Mouse (Mus musculus): ENCODE results near the gene Rhbdf2. TPM values are rescaled to one million over a fixed set of nuclear protein-coding genes. Genes with fewer than 3 reads are reported as not detected.
A peak's percentile ranks its signal among the peaks of the same experiment; 100 is the strongest.

Gene Rhbdf2
- polyA plus RNA-seq, 1 experiment from 2014 or later: 7.2 TPM

DNA sequence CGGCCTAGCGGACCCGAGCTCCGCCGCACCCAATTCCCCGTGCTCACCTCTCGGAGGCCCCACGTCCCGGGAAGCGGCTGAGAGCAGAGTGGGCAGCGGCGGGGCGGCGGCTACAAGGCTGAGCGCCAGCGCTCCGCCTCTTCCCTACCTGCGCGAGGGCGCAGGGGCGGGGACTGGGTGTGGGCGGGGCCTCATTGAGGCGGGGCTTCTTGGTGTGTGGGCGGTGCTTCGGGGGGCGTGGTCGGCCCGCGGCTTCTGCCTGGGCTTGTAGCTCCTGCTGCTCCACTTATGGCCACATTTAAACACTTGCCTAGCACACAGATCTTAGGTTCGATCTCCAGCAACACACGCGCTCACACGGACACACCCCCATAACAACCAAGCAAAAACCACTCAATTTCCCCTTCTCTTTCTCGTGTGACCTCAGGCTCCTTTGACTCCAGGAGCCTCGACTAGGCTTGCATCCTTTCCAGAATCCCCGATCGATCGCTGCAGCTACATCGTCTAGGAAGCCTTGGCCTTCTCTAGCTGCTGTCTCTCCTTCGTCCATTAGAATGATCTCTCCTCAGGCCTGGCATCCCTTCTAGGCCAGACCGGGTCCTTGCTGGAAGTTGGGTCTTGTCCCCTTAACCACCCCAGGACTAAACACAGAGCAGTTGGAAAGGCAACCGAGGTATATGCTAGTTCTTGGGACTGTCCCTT, 2.5 kb downstream of the Rhbdf2 start:
- Histone ChIP-seq H3K9me3 (replicated peaks) (no peaks in the 10 kb centered on the region), H3K27ac (replicated peaks) (peak overlapping the region; percentile 93), H3K9ac (peak overlapping the region; percentile 93), H3K4me2 (peak overlapping the region; percentile 93), H3K4me1 (replicated peaks) (peaks cover 94% of the 10 kb centered on the region), H3K36me3 (replicated peaks) (no peaks in the 10 kb centered on the region), H3K27me3 (no peaks in the 10 kb centered on the region), H3K4me3 (replicated peaks) (peak overlapping the region; percentile 88)
- 10% methylated on average over 39 of the region's 42 CpGs for WGBS (ENCODE audit: insufficient replicate concordance)
- ATAC-seq (ENCODE audit: insufficient read depth): peak; percentile 70

DNA sequence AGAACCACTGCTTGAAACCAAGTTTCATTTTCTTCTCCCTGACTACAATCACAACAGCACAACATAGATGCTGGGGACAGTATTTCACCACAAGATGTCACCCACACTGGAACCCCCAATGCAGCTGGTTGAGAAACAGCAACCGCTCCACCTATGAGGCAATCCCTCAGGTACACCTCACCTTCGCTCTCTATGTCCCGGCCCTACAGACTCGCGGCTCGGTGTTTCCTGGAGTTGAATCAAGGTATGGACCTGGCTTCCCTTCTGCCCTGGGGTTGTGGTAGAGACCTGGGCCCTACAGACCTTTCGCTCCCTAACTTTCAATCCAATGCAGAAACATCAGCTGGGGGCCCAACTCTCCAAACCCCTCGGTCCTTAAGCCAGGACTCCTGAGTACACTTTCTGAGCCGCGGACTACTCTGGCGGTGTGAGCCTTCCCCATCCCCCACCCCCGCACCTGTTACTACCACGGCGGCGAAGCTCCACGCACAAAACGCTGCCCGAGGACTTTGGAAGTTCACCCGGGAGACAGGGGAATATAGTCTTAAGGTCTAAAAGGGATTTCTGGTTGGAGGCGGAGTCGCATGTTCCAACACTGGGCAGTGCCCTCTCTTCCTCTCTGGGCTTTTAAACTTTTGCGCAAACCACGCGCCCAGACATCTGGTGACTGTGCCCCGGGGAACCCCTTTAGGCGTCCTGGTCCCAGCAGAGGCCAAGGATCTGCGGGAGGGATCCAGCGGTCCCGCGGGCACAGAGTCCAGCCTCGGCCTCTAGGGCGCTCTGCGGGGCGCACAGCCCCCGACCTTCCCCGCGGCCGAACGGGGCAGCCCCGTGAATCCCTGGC, 3.3 kb downstream of the Rhbdf2 start:
- Histone ChIP-seq H3K27me3 (no peaks in the 10 kb centered on the region), H3K4me2 (peak overlapping the region; percentile 93), H3K27ac (replicated peaks) (peak overlapping the region; percentile 93), H3K9me3 (replicated peaks) (no peaks in the 10 kb centered on the region), H3K4me1 (replicated peaks) (peaks cover 97% of the 10 kb centered on the region), H3K36me3 (replicated peaks) (no peaks in the 10 kb centered on the region), H3K4me3 (replicated peaks) (peak overlapping the region; percentile 88), H3K9ac (peak overlapping the region; percentile 93)
- ATAC-seq (ENCODE audit: insufficient read depth): peak; percentile 13
- 3% methylated on average over 40 of the region's 40 CpGs for WGBS (ENCODE audit: insufficient replicate concordance)

DNA sequence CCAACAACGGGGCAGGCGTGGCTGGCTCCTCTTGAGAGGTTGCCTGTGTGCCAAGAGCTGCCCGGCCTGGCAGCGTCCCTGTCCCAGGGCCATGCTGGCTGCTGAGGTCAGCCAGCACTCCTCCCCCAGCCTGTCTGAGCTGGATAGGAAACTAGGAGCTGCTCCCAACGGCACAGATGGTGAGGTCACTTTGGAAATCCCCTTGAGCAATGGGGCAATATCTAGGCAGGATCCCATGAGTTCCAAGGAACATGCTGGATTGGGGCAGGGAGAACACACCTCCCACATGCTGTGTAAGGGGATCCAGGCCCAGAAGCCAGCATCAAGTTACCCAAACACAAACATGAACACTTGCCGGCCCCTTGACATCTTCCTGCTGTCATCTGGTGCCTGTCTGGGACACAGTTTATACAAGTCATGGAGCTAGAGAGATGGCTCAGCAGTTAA, 5.5 kb downstream of the Rhbdf2 start:
- H3K4me2 ChIP-seq: peak overlapping the region; percentile 93
- 50% methylated on average over 6 of the region's 6 CpGs for WGBS (ENCODE audit: insufficient replicate concordance)
- peak overlapping the region; percentile 93 for H3K9ac ChIP-seq
- no peak for ATAC-seq (ENCODE audit: insufficient read depth)
- H3K27me3 ChIP-seq: no peaks in the 10 kb centered on the region
- H3K27ac ChIP-seq (replicated peaks): peak overlapping the region; percentile 93
- H3K36me3 ChIP-seq (replicated peaks): no peaks in the 10 kb centered on the region
- H3K4me1 ChIP-seq (replicated peaks): peaks cover 99% of the 10 kb centered on the region
- H3K4me3 ChIP-seq (replicated peaks): peak overlapping the region; percentile 88
- no peaks in the 10 kb centered on the region for H3K9me3 ChIP-seq (replicated peaks)

DNA sequence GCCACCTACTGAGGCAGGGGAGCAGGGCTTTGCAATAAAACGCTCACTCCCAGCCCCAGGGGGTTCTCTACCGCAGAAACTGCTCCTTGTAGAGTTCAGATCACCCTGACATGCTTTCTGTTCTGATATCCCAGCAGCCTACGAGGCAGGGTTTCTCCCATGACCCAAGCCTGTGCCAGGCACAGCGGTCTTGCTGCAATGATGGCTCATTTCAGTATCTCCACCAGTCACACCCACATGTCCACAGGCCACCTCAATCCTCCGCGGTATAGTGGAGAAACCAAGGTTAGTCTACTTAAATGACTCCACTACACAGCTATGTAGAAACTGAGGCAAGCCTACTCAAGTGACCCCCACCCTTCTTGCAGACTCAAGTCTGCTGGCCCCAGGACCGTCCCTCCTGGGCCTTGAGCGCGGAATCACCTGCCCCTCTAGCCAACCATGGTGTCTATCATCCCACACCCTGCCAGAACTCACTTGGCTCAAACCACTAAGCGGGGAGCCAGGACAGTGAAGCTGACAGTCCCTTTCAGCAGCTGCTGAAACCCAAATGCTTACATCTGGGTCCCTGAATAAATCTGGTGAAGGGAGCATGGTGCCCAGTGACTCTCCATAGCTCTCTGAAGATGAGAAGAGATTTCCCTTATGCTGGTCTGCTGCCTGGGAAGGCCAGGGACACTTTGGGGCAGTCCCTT, 6.1 kb downstream of the Rhbdf2 start:
- Histone ChIP-seq H3K9me3 (replicated peaks) (no peaks in the 10 kb centered on the region), H3K27ac (replicated peaks) (peak overlapping the region; percentile 93), H3K36me3 (replicated peaks) (no peaks in the 10 kb centered on the region), H3K9ac (peak overlapping the region; percentile 93), H3K27me3 (no peaks in the 10 kb centered on the region), H3K4me1 (replicated peaks) (peaks cover 99% of the 10 kb centered on the region), H3K4me3 (replicated peaks) (peak overlapping the region; percentile 88), H3K4me2 (peak overlapping the region; percentile 93)
- peak; percentile 53 for ATAC-seq (ENCODE audit: insufficient read depth)
- 48% methylated on average over 10 of the region's 10 CpGs for WGBS (ENCODE audit: insufficient replicate concordance)

DNA sequence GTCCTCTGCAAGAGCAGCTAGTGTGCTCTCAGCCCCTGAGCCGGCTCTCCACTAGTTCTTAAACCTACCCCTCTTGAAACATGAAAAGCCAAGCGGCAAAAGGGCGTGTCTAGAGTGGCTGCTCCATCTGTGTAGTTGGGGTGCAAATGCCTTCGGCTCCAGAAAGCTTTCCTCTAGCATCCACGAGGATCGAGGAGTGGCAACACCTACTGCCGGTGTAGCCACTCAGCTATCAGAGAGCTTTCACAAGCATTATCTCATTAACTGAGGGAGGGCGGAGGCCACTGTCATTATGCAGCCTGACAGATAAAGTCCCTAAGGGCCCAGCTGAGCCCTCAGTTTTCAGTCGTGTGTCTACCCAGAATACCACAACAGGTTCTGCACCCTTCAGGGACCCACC, 6.7 kb downstream of the Rhbdf2 start:
- WGBS (ENCODE audit: insufficient replicate concordance): 15% methylated on average over 9 of the region's 9 CpGs
- Histone ChIP-seq H3K9me3 (replicated peaks) (no peaks in the 10 kb centered on the region), H3K9ac (peak overlapping the region; percentile 93), H3K4me3 (replicated peaks) (peak overlapping the region; percentile 88), H3K4me1 (replicated peaks) (peaks cover 99% of the 10 kb centered on the region), H3K27ac (replicated peaks) (peak overlapping the region; percentile 93), H3K36me3 (replicated peaks) (no peaks in the 10 kb centered on the region), H3K27me3 (no peaks in the 10 kb centered on the region), H3K4me2 (peak overlapping the region; percentile 93)
- peak; percentile 65 for ATAC-seq (ENCODE audit: insufficient read depth)

DNA sequence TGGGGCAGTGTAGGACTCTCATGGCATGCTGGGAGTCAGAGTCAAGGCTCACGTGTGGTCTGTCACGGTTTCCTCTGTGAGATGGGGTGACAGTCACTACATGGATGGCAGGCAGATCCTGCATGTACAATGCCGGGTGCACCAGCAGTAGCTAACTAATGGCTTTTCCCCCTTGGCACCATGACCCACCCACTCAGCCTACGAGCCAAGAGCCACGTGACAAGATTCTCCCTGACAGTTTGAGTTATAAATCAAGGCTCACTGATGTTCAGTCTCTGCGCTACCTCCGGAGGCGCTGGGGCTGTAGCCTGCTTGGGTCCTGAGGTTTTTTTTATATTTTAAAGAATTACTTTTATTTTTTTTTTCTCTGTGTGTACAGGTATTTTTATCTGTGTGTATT, 7.3 kb downstream of the Rhbdf2 start:
- H3K9ac ChIP-seq: peak overlapping the region; percentile 93; the same call in 1 of the 2 replicates
- H3K4me2 ChIP-seq: peak overlapping the region; percentile 93

DNA sequence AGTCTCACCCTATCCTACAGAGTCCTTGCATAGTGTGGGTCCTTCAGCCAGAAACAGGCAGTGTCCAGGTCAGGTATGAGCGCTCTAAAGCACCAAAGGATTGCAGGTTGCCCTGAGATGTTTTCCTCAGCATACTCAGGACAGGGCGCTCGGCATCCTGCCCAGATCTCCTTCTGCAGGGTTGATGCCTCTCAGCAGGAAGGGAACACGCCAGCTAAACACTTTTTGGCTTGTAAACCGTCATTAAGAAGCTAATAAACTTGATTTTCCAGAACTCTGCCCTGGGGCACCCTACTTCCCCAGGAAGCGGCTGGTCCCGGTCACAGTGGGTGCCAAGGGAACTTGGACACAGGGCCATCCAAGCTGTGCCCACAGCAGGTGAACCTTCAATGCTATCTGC, 7.7 kb downstream of the Rhbdf2 start:
- H3K27me3 ChIP-seq: no peaks in the 10 kb centered on the region
- ATAC-seq (ENCODE audit: insufficient read depth): no peak
- no peak overlapping the region for H3K4me3 ChIP-seq (replicated peaks)
- peaks cover 99% of the 10 kb centered on the region for H3K4me1 ChIP-seq (replicated peaks)
- no peaks in the 10 kb centered on the region for H3K36me3 ChIP-seq (replicated peaks)
- WGBS (ENCODE audit: insufficient replicate concordance): 83% methylated on average over 7 of the region's 7 CpGs
- no peaks in the 10 kb centered on the region for H3K9me3 ChIP-seq (replicated peaks)
- H3K4me2 ChIP-seq: peak overlapping the region; percentile 93
- H3K9ac ChIP-seq: 0 out of 2 replicates have a peak overlapping the region, but pooled peaks have one; percentile 7
- H3K27ac ChIP-seq (replicated peaks): peak overlapping the region; percentile 93

More for the DNA sequence above, 7.3 kb downstream of the Rhbdf2 start:
- Histone ChIP-seq H3K4me3 (replicated peaks) (peak overlapping the region; percentile 88), H3K9me3 (replicated peaks) (no peaks in the 10 kb centered on the region), H3K4me1 (replicated peaks) (peaks cover 99% of the 10 kb centered on the region), H3K27me3 (no peaks in the 10 kb centered on the region), H3K36me3 (replicated peaks) (no peaks in the 10 kb centered on the region), H3K27ac (replicated peaks) (peak overlapping the region; percentile 93)
- no peak for ATAC-seq (ENCODE audit: insufficient read depth)
- WGBS (ENCODE audit: insufficient replicate concordance): 62% methylated on average over 8 of the region's 8 CpGs

DNA sequence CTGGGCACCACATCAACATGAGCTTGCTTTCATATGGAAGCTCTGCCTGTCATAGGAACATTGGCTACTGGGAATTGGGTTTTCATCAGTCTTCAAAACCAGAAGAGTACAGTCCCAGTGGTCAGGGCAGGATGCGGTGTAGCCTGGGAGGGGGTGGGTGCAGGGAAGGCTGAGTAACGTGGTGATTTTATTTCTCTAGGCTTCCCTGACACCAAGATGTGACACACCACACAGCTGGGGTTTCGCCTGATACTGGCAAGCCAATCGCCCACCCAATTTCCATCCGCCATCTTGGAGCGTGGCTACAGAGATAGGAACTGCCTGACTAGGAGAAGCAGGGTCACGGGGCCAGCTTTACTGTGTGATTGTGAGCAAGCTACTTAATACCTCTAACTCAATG, 8.2 kb downstream of the Rhbdf2 start:
- ATAC-seq (ENCODE audit: insufficient read depth): no peak
- Histone ChIP-seq H3K27me3 (no peaks in the 10 kb centered on the region), H3K36me3 (replicated peaks) (0 out of 2 replicates have a peak, but pooled peaks cover 3% of the 10 kb centered on the region), H3K27ac (replicated peaks) (peak overlapping the region; percentile 93; the same call in 1 of the 2 replicates), H3K9ac (no peak overlapping the region), H3K9me3 (replicated peaks) (no peaks in the 10 kb centered on the region), H3K4me2 (no peak overlapping the region), H3K4me3 (replicated peaks) (no peak overlapping the region), H3K4me1 (replicated peaks) (peaks cover 100% of the 10 kb centered on the region)
- WGBS (ENCODE audit: insufficient replicate concordance): 64% methylated on average over 7 of the region's 7 CpGs

DNA sequence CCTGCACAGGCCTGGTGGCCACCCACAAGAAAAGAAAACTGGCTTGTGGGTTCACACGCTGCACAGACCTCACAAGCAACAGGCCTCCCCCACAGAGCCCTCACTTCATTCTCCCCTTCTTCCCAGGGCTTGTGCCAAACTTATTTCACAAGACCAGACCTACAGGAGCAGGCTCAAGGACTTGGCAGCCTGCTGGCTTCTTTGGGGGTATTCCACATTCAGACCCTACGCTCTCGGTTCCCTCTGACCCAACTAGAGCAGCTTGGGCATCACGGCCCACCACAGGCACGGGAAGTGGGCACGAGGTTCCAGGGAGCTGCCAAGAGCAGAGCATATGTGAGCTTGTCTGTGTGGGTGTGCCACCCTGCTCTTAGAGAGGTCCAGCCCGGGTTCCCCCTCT, 9.2 kb downstream of the Rhbdf2 start:
- H3K4me2 ChIP-seq: 0 out of 2 replicates have a peak overlapping the region, but pooled peaks have one; percentile 83
- H3K4me3 ChIP-seq (replicated peaks): no peak overlapping the region
- WGBS (ENCODE audit: insufficient replicate concordance): 87% methylated on average over 7 of the region's 7 CpGs
- H3K27ac ChIP-seq (replicated peaks): peak overlapping the region; percentile 92
- H3K9ac ChIP-seq: no peak overlapping the region
- no peaks in the 10 kb centered on the region for H3K9me3 ChIP-seq (replicated peaks)
- H3K36me3 ChIP-seq (replicated peaks): peaks cover 8% of the 10 kb centered on the region; the same call in 1 of the 2 replicates
- peaks cover 100% of the 10 kb centered on the region for H3K4me1 ChIP-seq (replicated peaks)
- H3K27me3 ChIP-seq: no peaks in the 10 kb centered on the region
- ATAC-seq (ENCODE audit: insufficient read depth): no peak

DNA sequence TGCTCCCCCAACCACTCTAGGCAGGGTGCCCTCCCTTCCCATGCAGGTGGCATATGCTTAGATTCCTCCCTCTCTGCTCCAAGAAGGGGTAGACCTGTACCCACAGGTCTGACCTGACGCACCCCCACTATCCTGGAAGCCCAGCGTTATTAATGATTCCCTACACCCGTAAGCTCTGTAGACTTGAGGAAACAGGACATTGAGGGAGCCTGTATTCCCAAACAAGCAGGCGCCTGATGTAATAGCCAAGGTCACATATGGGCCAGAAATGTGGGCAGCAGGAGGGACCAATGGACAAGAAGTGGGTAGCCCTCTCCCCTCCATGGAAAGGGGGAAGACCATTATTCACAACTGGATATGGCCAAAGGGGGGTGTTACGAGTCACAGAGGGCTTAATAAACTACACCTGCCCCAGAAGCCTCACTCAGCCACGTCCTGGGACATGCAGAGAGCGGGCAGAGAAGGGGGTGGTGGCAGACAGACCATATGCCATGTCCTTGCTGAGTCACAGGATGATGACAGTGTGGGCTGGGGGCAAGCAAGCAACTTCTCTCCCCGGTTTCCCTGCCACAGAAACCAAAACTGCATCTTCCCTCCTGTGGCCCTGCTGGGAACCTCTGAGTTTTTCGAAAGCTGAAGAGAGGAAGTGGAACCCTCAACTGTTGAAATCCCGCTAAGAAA, 10.2 kb downstream of the Rhbdf2 start:
- peak overlapping the region; percentile 45 for H3K9ac ChIP-seq
- H3K4me1 ChIP-seq (replicated peaks): peaks cover 99% of the 10 kb centered on the region
- H3K4me2 ChIP-seq: peak overlapping the region; percentile 83
- H3K27ac ChIP-seq (replicated peaks): peak overlapping the region; percentile 92
- peak overlapping the region; percentile 55 for H3K4me3 ChIP-seq (replicated peaks)
- 38% methylated on average over 10 of the region's 10 CpGs for WGBS (ENCODE audit: insufficient replicate concordance)
- H3K9me3 ChIP-seq (replicated peaks): no peaks in the 10 kb centered on the region
- no peak for ATAC-seq (ENCODE audit: insufficient read depth)
- peaks cover 8% of the 10 kb centered on the region; the same call in 1 of the 2 replicates for H3K36me3 ChIP-seq (replicated peaks)
- H3K27me3 ChIP-seq: no peaks in the 10 kb centered on the region
